Mouse (Mus musculus): ENCODE results near the gene Polr2a.
"Not testable (repeated sequence)": the region's sequence is repeated elsewhere in the genome, so short reads cannot be mapped to it uniquely, and the experiment has no call there.

Polr2a gene

DNA sequence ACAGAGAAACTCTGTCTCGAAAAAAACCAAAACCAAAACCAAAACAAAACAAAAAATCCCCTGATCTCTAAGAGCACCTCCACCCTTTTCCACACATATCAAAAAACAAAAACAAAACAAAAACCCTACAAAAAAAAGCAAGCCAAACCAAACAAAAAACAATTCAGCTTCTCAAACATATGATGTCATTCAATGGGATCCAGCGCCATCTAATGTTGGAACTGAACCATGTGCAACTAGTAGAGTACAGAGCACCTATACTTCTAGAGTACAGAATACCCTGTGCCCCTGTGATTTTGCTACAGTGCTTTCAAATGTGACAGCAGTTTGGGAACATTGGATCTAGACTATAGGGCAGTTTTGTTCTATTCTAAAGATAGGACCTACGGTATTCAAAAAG lies 3.7 kb downstream of the Polr2a start:
- DNase-seq (ENCODE audit: low spot score in 2 of 2): no peak

DNA sequence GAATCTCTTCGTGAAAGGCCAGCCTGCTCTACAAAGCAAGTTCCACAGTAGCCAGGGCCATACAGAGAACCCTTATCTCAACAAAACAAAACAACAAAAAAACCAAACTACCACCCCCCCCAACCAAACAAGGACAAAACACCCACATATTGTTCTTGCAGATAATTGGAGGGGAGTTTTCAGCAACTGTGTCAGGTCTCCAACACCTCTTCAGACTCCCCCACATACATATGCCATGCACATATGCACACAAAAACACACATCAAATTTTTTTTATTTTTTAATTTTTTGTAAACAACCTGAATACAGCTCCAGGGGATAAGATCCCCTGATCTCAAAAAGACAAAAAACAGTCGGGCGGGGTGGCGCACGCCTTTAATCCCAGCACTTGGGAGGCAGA lies 4.2 kb downstream of the Polr2a start:
- DNase-seq (ENCODE audit: low spot score in 2 of 2): no peak

DNA sequence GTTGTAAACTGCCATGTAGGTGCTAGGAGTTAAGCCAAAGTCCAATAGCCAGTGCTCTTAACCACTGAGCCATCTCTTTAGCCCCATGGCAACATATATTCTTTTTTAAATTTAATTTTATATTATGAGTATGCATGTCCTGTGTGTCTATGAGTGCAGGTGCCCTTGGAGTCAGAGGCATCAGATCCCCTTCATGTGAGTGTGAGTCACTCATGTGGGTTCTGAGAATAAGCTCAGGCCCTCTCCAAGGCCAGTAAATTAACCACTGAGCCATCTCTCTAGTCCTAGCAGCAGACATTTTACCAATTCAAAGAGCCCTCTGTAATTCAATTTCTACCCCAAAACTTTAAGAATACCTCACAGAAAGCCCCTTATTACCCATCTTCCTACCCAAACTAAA lies 5.8 kb downstream of the Polr2a start:
- DNase-seq (ENCODE audit: low spot score in 2 of 2): no peak

DNA sequence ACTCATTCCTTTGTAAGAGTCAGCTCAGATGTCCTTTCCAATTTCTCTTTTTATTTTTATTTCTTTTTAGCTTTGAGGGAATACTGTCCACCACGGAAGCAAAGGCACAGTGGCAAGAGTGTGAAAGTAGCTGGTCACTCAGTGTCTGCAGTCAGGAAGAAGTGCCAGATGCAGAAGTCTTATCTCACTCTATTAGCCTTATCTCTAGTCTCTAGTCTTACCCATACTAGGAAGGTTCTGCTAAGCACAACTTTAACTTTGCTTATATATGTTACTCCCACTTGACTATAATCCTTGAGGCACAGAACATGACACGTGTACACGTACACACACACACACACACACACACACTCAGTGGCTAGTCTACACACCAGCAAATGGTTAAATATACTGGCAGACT lies 6.8 kb downstream of the Polr2a start:
- no peak for DNase-seq (ENCODE audit: low spot score in 2 of 2)

DNA sequence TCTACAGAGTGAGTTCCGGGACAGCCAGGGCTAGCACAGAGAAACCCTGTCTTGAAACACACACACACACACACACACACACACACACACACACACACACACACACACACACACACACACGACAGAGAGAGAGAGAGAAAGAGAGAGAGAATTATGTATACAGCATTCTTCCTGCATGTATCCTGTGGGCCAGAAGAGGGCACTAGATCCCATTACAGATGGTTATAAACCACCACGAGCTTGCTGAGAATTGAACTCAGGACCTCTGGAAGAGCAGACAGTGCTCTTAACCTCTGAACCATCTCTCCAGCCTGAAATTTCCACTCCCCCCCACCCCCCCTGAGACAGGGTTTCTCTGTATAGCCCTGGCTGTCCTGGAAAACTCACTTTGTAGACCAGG lies 27.0 kb downstream of the Polr2a start:
- not testable (repeated sequence) for DNase-seq (ENCODE audit: low spot score in 2 of 2)

DNA sequence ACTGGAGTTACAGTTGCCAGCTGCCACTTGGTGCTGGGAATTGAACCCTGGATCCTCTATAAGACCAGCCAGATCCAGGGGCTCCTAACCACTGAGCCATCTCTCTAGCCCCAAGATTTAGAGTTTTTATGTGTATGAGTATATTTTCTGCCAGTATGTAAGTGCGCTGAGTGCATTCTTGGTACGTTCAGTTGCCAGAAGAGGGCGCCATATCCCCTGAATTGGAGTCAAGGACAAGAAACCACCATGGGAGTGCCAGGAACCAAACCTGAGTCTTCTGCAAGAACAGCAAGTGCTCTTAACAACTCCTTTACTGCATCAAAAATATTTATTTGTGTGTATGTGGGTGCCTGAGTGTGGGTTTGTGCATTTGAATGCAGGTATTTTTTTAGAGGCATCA lies 29.4 kb downstream of the Polr2a start:
- DNase-seq (ENCODE audit: low spot score in 2 of 2): no peak

DNA sequence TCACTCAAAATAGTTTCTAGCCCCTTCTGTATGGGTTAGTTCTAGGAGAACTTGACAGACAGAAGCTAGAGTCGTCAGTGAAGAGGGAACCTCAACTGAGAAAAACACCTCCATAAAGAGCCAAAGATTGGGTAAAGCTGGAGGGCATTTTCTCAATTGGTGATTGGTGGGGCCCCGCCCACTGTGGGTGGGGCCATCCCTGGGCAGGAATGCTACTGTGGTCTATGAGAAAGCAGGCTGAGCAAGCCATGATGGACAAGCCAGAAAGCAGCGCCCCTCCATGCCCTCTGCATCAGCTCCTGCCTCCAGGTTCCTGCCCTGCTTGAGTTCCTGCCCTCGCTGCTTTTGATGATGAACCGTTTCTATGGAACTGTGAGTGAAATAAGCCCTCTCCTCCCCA lies 32.5 kb downstream of the Polr2a start:
- no peak for DNase-seq (ENCODE audit: low spot score in 2 of 2)

DNA sequence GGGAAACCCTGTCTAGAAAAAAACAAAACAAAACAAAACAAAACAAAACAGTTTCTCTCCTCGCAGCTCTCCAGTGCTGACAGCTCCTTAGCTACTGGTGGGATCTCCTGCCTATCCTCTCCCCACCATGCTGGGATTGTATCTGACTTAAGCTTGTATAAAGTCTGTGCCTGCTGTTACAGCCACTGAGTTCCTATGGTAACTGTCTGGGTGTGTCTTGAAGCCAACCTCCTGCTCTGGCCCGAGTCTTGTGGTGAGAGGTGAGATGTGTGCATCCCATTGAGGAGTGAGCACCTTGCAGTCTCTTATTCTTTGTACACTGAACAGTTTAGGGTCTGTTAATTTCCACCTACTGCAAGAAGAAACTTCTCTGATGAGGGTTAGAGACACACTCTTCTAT lies 35.4 kb downstream of the Polr2a start:
- no peak for DNase-seq (ENCODE audit: low spot score in 2 of 2)

DNA sequence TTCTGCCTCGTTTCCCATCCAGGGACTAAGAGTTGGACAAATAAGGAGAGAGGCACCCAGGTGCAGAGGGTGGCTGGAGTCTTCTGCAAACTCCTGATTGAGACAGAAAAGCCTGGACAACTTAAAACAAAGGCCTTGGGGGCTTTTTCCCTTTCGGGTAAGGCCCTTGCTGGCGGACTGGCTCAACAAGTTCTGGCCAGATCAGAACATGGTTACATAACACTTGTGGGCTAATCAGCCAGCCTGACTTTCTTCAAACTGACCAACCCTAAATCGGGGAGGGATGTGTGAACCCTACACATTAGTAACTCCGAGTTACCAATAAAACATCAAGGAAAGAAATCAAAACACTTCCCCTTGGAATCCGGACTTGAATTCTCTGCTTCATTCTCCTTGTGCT lies 37.6 kb downstream of the Polr2a start:
- peak; percentile 26 to 27 for DNase-seq (ENCODE audit: low spot score in 2 of 2)

DNA sequence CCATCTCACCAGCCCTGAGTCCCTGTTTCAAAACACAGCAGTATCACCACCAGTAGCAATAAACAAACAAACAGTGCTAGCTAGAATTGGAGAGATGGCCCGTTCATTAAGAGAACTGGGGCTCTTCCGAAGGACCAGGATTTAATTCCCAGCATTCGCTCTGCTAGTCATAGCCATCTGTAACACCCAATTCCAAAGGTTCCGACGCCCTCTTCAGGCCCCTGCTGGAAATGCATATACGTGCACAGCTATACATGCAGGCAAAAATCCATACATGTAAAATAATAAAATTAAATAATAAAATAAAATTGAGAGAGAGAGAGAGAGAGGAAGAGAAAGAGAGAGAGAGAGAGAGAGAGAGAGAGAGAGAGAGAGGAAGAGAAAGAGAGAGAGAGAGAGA lies 39.0 kb downstream of the Polr2a start:
- no peak for DNase-seq (ENCODE audit: low spot score in 2 of 2)

DNA sequence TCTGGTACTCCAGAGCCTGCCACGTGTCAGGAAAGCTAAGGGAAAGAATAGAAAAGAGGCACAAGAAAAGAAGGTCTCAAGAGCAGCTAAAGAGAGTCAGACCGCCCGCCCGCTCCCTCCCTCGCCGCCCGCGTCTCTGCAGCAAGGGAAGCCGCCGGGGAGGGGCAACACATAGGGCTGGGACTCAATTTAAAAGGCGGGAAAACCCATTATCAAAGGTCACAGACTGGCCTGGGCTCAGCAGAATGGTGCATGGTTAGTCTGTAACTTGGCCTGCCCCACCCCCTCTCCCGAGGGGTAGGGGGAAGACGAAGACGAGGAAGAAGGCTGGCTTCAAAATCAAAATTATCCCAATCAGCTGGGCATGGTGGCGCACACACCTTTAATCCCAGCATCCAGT lies 39.8 kb downstream of the Polr2a start:
- no peak for DNase-seq (ENCODE audit: low spot score in 2 of 2)

DNA sequence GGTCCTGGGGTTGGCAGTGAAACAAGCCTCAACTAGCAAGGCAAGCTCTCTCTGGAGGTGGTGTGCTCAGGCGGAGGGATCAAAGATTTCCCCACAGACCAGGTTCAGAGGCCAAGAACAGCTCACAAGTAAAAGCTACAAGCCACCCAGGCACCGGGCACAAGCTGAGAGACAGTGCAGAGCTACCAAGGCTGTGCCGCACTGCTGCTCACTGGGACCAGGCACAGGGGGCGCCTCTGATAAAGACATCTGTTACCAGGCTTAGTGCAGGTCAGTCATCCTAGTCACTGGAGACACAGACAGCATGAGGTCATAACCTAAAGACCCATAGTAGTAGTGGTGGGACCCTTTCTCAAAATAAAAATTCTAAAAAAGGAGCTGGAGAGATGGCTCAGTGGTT lies 41.5 kb downstream of the Polr2a start:
- DNase-seq (ENCODE audit: low spot score in 2 of 2): no peak

DNA sequence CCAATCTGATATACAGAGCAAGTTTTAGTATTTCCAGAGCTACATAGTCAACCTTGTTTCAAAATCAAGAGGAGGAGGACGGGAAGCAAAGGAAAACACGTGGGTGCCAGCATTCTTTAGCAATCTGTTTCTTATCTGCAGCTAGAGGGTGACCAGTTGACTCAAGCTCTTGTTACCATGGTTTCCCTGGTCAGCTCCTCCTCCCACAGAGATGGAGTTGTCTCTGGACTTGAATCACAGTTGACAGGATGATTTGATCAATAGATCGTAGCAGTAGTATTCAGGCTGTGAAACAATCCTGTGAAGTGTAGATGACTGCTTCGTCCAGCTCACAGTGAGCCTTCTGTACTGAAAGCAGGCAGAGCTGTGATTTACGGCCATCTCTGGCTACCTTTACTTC lies 42.5 kb downstream of the Polr2a start:
- DNase-seq (ENCODE audit: low spot score in 2 of 2): peak in 1 of 2 experiments; percentile 46

DNA sequence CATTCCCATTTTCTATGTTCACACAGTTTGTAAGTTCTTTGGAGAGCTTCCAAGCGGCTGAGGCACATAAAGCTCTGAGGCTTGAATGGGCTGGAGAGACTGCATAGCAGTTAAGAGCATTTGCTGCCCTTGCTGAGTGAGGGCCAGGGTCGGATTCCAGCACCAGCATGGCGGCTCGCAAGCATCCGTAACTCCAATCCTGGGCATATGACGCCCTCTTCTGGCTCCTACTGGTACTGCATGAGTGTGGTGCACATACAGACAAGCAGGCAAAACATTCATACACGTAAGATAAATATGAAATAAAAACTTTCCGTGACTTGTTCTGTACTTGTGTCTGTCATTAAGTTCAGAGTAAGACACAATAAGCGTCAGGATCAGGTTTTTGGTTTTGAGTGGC lies 43.0 kb downstream of the Polr2a start:
- no peak for DNase-seq (ENCODE audit: low spot score in 2 of 2)

DNA sequence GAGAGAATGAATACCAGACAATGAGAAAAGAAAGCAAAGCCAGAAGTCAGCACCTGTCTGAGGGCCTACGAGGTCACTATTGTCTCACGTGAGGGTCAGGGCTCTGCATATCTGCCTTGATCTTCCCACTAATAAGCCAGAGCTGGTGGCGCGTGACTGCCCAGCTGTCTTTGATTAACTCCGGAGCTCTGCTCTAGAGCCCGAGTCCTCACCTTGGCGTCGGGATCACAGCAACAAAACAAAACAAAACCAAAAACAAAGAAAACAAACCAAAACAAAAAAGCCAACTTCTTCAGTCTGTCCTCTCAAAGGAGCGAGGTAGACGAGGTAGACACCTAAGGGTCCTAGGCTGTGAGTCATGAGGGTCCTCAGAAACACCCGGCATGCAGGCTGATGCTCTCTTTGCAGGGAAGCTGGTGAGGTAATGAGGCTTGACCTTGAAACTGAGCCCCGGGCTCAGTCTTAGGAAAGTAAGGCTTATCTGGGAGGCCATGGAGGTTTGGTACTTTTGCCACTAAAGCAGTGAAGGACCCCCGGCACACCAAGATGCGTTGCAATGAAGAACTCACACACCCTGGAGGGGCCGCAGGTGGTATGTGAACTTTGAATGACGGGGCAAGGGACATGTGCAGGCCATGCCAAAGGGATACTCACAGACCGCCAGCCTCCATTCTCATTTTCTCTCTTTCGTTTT lies 43.7 kb downstream of the Polr2a start:
- no peak for DNase-seq (ENCODE audit: low spot score in 2 of 2)

DNA sequence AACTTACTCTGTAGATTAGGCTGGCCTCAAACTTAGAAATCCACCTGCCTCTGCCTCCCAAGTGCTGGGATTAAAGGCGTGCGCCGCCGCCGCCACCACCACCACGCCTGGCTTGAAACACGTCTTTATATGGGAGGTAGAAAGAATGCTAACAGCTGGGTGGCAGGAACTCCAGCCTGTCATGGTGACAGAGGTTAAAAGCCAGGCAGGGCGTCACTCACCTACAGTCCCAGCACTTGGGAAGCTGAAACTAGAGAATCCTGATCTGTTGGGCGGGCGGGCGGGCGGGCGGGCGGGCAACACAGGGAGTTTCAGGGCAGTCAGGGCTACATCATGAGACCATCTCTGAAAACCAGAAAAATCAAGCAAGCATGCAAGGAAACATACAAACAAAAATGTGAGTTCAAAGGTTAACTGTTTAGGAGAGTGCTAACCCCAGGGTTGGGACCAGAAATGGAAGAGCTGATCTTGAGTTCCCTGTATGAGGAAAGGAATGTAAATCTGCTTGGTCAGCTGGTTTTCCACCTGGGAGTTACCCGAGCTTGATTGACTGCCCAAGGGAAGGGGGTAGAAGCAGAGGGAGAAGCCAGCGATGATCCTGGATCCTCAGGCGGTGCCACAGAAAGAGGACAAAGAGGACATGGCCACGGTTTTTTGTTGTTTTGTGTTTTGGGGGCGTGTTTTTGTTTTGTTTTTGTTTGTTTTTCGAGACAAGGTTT lies 45.3 kb downstream of the Polr2a start:
- DNase-seq (ENCODE audit: low spot score in 2 of 2): no peak

DNA sequence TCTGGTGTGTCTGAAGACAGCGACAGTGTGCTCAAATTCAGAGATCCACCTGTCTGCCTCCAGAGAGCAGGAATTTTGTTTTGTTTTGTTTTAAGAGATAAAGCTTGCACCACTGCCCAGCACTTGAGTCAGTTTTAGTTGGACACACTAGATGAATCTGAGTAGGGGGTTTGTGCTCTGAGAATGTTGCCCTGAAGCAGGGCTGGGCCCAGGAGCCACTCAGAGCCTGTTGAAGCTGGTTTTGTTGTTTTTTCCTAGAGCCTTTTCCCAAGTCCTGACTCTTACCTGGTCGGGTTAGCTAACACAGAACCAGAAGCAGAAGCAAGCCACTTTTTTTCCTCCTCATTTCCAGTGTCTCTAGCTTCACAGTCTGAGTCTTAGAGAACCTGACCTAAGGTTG lies 47.4 kb downstream of the Polr2a start:
- no peak for DNase-seq (ENCODE audit: low spot score in 2 of 2)

DNA sequence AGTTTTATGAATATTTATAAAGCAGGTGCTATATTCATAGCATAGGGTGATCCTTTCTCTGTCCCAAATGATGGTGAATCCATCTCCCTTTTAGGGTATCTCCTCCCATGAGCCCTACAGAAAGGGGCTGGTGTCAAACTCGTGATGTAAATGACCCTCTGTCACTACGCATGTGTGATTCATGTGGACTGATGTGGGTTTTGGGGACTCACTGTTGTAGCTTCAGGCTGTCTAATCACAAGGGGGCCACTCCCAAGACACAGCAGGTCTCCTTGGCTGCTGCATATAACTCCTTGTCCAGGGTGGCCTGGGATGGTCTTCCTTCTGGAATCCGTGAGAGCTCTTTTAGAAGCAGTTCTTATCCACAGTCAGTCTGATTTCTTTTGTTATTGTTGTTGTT lies 48.0 kb downstream of the Polr2a start:
- no peak for DNase-seq (ENCODE audit: low spot score in 2 of 2)

DNA sequence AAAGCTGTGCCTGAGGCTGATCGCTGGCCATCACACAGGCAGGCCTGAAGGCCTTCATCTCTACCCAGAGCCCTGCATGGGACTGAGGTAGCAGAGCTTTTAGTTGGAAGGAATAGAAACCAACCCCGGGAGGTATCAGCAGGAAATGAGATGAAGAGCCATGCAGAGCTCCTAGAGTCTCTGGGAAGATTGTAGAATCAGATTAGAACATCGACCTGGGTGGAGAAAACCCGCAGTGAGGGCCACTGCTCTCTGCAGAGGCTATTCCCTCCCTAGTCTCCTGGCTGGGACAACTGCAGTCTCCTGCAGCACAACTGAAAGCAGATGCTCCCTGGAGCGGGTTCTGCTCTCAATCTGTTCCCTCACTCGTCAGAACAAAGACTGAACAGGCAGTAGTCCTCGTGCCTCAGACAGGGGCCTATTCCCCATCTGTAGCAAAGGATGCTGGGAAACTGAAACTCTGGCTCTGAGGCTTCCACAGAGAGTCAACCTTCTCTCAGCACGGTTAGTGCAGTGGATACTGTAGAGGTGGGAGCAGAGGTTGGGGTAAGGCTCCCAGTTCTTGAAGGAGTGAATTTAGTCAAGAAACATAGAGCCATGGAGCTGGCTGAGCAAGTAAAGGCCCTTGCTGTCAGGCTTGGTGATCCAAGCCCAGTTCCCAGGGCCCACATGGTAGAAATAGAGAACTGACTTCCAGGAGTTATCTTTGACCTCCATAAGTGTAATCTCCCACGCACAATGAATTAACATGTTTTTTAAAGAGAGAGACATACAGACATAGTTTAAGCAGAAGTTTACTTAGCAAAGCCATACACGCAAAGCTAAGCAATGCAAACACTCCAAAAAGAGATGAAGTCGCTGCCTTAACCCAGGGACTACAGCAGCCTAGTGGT lies 48.6 kb downstream of the Polr2a start:
- no peak for DNase-seq (ENCODE audit: low spot score in 2 of 2)

DNA sequence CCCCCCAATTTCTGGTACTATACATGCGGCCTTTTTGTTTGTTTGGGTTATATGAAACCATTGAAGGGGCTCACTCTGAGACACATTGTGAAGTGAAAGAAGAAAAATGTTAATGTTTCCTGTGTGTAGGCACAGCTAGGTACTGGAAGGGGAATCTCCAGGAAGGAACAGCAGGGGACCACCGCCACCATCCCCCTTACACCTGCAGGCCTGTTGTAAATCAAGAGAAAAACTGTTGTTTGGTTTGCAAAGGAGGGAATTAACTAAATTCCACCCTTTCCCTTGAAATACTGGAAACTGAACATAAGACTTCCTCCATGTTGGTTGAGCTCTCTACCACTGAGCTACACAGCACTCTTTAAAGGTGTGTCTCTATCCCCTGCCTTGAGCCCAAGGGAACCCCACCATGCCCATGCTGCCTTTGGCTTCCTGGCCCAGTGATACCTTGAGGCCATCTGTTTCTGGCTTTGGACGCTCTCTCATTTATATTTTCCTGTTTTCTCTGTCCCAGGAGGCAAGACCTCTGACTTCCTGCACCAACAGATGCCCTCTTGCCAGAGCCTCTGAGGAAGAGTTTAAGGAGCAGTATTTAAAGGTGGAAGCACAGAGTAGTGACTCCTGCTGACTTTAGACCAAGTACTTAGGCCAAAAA lies 49.7 kb downstream of the Polr2a start:
- no peak for DNase-seq (ENCODE audit: low spot score in 2 of 2)

DNA sequence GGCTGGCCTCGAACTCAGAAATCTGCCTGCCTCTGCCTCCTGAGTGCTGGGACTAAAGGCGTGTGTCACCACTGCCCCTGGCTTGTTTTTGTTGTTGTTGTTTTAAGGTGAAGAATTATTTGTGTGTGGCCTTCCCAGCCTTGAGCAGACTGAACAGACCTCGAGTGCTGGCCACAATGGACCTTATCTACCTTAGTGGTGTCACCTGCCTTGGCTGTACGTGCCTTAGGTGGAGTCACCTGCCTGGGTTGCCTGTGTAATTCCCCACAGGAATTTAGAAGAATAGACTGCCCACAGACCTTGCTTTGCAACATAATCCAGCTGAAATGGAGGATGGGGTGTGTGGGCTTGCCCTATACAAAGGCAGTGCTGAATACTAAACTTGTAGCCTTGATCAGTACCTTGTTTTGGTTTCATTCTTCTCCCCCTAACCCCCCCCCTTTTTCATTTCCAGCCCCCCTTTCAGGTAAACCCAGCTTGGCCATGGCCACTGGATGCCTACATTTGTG lies 50.5 kb downstream of the Polr2a start:
- no peak for DNase-seq (ENCODE audit: low spot score in 2 of 2)

DNA sequence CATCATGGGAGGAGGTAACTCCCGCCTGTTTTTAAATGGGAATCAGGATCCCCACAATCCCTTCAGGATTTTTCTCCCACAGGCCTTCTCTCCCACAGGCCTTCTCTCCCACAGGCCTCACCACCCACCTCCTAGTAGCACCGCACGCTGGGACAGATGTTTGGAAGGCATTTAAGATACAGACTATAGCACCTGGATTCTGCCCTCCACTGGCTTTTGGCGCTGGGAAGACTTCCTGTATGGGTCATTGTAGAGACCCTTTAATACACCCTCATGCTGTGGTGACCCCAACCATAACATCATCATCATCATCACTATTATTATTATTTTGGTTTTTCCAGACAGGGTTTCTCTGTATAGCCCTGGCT lies 51.0 kb downstream of the Polr2a start:
- no peak for DNase-seq (ENCODE audit: low spot score in 2 of 2)

Data from urinary bladder, adult 18-20 months (tissue).